In genomic region chr5:65106876-65107772, GRCm38 (mm10) we compare ENCODE assay signal across 8 mouse cellular contexts. TPM values are rescaled to one million over a fixed set of nuclear protein-coding genes. Genes with fewer than 3 reads are reported as not detected.
A peak's percentile ranks its signal among the peaks of the same experiment; 100 is the strongest.
DNase-seq lines count a peak whose midpoint lies in the region; ATAC-seq and TF ChIP-seq lines count a peak whose summit lies in the region.

Gene Klhl5 (plus strand): TSS chr5:65107539.

- H3K9me3 ChIP-seq in E14TG2a.4 (ENCODE audit: low read length), result no peaks in the 10 kb centered on the region
- H3K9me3 ChIP-seq in forebrain, embryonic 13.5 days (replicated peaks), result no peaks in the 10 kb centered on the region
- H3K9me3 ChIP-seq in heart, postnatal 0 days (replicated peaks; ENCODE audit: control insufficient read depth, low read length), result no peaks in the 10 kb centered on the region
- H3K9me3 ChIP-seq in liver, embryonic 15.5 days (replicated peaks), result no peaks in the 10 kb centered on the region
- no peaks in the 10 kb centered on the region for H3K9me3 ChIP-seq in neural tube, embryonic 11.5 days (ENCODE audit: control insufficient read depth, low read length)
- H3K9me3 ChIP-seq in stomach, postnatal 0 days (ENCODE audit: control insufficient read depth, low read length), result no peaks in the 10 kb centered on the region

- peak; percentile 93 for ATAC-seq in forebrain, embryonic 13.5 days
- peak; percentile 96 for ATAC-seq in heart, postnatal 0 days (ENCODE audit: insufficient read depth, low read depth)
- ATAC-seq in liver, embryonic 15.5 days (ENCODE audit: insufficient read depth), result peak; percentile 87
- ATAC-seq in neural tube, embryonic 11.5 days (ENCODE audit: insufficient read depth, low FRiP score, low TSS enrichment), result peak; percentile 87
- peak; percentile 94 for ATAC-seq in stomach, postnatal 0 days (ENCODE audit: low FRiP score, low TSS enrichment)

- H3K27ac ChIP-seq in forebrain, embryonic 13.5 days, result peak within 1 kb of the TSS; percentile 54
- peak within 1 kb of the TSS; percentile 90 for H3K27ac ChIP-seq in heart, postnatal 0 days (ENCODE audit: low read depth)
- peak within 1 kb of the TSS; percentile 79 for H3K27ac ChIP-seq in liver, embryonic 15.5 days (replicated peaks)
- peak within 1 kb of the TSS; percentile 69; the same call in 1 of the 2 replicates for H3K27ac ChIP-seq in neural tube, embryonic 11.5 days (ENCODE audit: low read depth, low read length)
- peak within 1 kb of the TSS; percentile 92 for H3K27ac ChIP-seq in stomach, postnatal 0 days (replicated peaks)

- peak; percentile 60 for DNase-seq in c-Kit-positive CD71-positive TER-119-positive erythroid progenitor cells, embryonic 14.5 days (ENCODE audit: low spot score)
- DNase-seq in heart, postnatal 0 days (ENCODE audit: low spot score), result peak; percentile 84
- peak; percentile 98 for DNase-seq in kidney, postnatal 4 days
- peak; percentile 92 for DNase-seq in neural tube, embryonic 11.5 days (ENCODE audit: low spot score)
- peak; percentile 94 for DNase-seq in stomach, postnatal 0 days (ENCODE audit: low spot score)

- peak within 1 kb of the TSS; percentile 80 for H3K4me2 ChIP-seq in forebrain, embryonic 13.5 days
- peak within 1 kb of the TSS; percentile 97 for H3K4me2 ChIP-seq in heart, postnatal 0 days (ENCODE audit: low read depth, low read length)
- H3K4me2 ChIP-seq in liver, embryonic 15.5 days, result peak within 1 kb of the TSS; percentile 91
- peak within 1 kb of the TSS; percentile 69 for H3K4me2 ChIP-seq in neural tube, embryonic 11.5 days (ENCODE audit: low read depth)
- H3K4me2 ChIP-seq in stomach, postnatal 0 days (replicated peaks; ENCODE audit: low read depth), result peak within 1 kb of the TSS; percentile 84

- no peak for TF ChIP-seq EP300 in heart, postnatal 0 days (IDR thresholded peaks at IDR 0.05; ENCODE audit: low read depth)
- TF ChIP-seq EP300 in stomach, postnatal 0 days (optimal IDR thresholded peaks at IDR 0.05), result no peak

- WGBS in forebrain, embryonic 13.5 days, result 6% methylated on average over 37 of the region's 56 CpGs
- 4% methylated on average over 41 of the region's 56 CpGs for WGBS in heart, postnatal 0 days
- 4% methylated on average over 46 of the region's 56 CpGs for WGBS in liver, embryonic 15.5 days (ENCODE audit: insufficient replicate concordance)
- whole genome bisulfite sequencing in neural tube, embryonic 11.5 days, result 5% methylated on average over 40 of the region's 56 CpGs
- 4% methylated on average over 46 of the region's 56 CpGs for WGBS in stomach, postnatal 0 days

- peaks cover 16% of the 10 kb centered on the region for H3K4me1 ChIP-seq in E14TG2a.4 (replicated peaks; ENCODE audit: low read depth, low read length)
- H3K4me1 ChIP-seq in forebrain, embryonic 13.5 days, result peaks cover 14% of the 10 kb centered on the region; the same call in 1 of the 2 replicates
- H3K4me1 ChIP-seq in heart, postnatal 0 days (ENCODE audit: control insufficient read depth, insufficient read depth), result peaks cover 7% of the 10 kb centered on the region
- H3K4me1 ChIP-seq in liver, embryonic 15.5 days (replicated peaks), result peaks cover 22% of the 10 kb centered on the region
- H3K4me1 ChIP-seq in neural tube, embryonic 11.5 days (ENCODE audit: control insufficient read depth, insufficient read depth, low read length), result 0 out of 2 replicates have a peak, but pooled peaks cover 3% of the 10 kb centered on the region
- no peaks in the 10 kb centered on the region for H3K4me1 ChIP-seq in stomach, postnatal 0 days (replicated peaks; ENCODE audit: control insufficient read depth, insufficient read depth)

- H3K4me3 ChIP-seq in E14TG2a.4 (replicated peaks; ENCODE audit: low read length), result peak within 1 kb of the TSS; percentile 83
- peak within 1 kb of the TSS; percentile 79 for H3K4me3 ChIP-seq in forebrain, embryonic 13.5 days
- peak within 1 kb of the TSS; percentile 98 for H3K4me3 ChIP-seq in heart, postnatal 0 days (ENCODE audit: low read depth, low read length)
- peak within 1 kb of the TSS; percentile 73 for H3K4me3 ChIP-seq in liver, embryonic 15.5 days (replicated peaks)
- H3K4me3 ChIP-seq in neural tube, embryonic 11.5 days (ENCODE audit: low read depth, low read length), result peak within 1 kb of the TSS; percentile 79
- peak within 1 kb of the TSS; percentile 92 for H3K4me3 ChIP-seq in stomach, postnatal 0 days (ENCODE audit: low read depth, low read length)

- no peak for TF ChIP-seq CTCF in E14TG2a.4 (conservative IDR thresholded peaks at IDR 0.05; ENCODE audit: low read length)
- TF ChIP-seq CTCF in heart, postnatal 0 days (IDR thresholded peaks at IDR 0.05; ENCODE audit: low read depth), result no peak
- TF ChIP-seq CTCF in stomach, postnatal 0 days (IDR thresholded peaks at IDR 0.05; ENCODE audit: low read depth), result peak; percentile 8; the same call in 1 of the 2 replicates

- H3K27me3 ChIP-seq in E14TG2a.4 (ENCODE audit: insufficient read depth, low read length), result peaks cover 9% of the 10 kb centered on the region
- no peaks in the 10 kb centered on the region for H3K27me3 ChIP-seq in forebrain, embryonic 13.5 days
- H3K27me3 ChIP-seq in heart, postnatal 0 days (ENCODE audit: control insufficient read depth, insufficient read depth, low read length), result no peaks in the 10 kb centered on the region
- no peaks in the 10 kb centered on the region; the same call in 1 of the 2 replicates for H3K27me3 ChIP-seq in liver, embryonic 15.5 days
- no peaks in the 10 kb centered on the region for H3K27me3 ChIP-seq in neural tube, embryonic 11.5 days (ENCODE audit: control insufficient read depth, insufficient read depth, low read length)
- H3K27me3 ChIP-seq in stomach, postnatal 0 days (ENCODE audit: control insufficient read depth, insufficient read depth, low read length), result no peaks in the 10 kb centered on the region

- peak within 1 kb of the TSS; percentile 82 for H3K9ac ChIP-seq in forebrain, embryonic 13.5 days
- peak within 1 kb of the TSS; percentile 96 for H3K9ac ChIP-seq in heart, postnatal 0 days (replicated peaks; ENCODE audit: low read depth, low read length)
- H3K9ac ChIP-seq in liver, embryonic 15.5 days, result peak within 1 kb of the TSS; percentile 71
- peak within 1 kb of the TSS; percentile 82 for H3K9ac ChIP-seq in neural tube, embryonic 11.5 days (ENCODE audit: low read length)
- H3K9ac ChIP-seq in stomach, postnatal 0 days (ENCODE audit: low read length), result peak within 1 kb of the TSS; percentile 95

- no peaks in the 10 kb centered on the region for H3K36me3 ChIP-seq in E14TG2a.4 (ENCODE audit: insufficient read depth, low read length)
- H3K36me3 ChIP-seq in forebrain, embryonic 13.5 days (ENCODE audit: poor library complexity, severe bottlenecking), result no peaks in the 10 kb centered on the region
- H3K36me3 ChIP-seq in heart, postnatal 0 days (replicated peaks; ENCODE audit: control insufficient read depth, insufficient read depth, low read length), result no peaks in the 10 kb centered on the region
- H3K36me3 ChIP-seq in liver, embryonic 15.5 days (replicated peaks), result no peaks in the 10 kb centered on the region
- no peaks in the 10 kb centered on the region for H3K36me3 ChIP-seq in neural tube, embryonic 11.5 days (ENCODE audit: control insufficient read depth, insufficient read depth, low read length)
- H3K36me3 ChIP-seq in stomach, postnatal 0 days (ENCODE audit: control insufficient read depth, insufficient read depth, low read length), result no peaks in the 10 kb centered on the region

RNA-seq across cellular contexts. Expression of gene Klhl5, which starts in this region (rescaled TPM):
- polyA plus RNA-seq in forebrain, embryonic 13.5 days (2015; fragmentation: Nextera tagmentation; extraction: Ambion mirVana), result 51.7 and 53.4 TPM in 2 replicates
- 7.9 and 10.0 TPM in 2 replicates for total RNA-seq in heart, postnatal 0 days (2014; rRNA removed; ENCODE audit: low replicate concordance)
- 9.7 and 10.1 TPM in 2 replicates for polyA plus RNA-seq in heart, postnatal 0 days (2015; fragmentation: Nextera tagmentation; extraction: Ambion mirVana)
- polyA plus RNA-seq in liver, embryonic 15.5 days (2015; fragmentation: Nextera tagmentation; extraction: Ambion mirVana), result 4.1 and 4.2 TPM in 2 replicates
- 24.6 and 26.9 TPM in 2 replicates for polyA plus RNA-seq in neural tube, embryonic 11.5 days (2014; fragmentation: Nextera tagmentation; extraction: Ambion mirVana)
- 13.8 and 14.9 TPM in 2 replicates for polyA plus RNA-seq in stomach, postnatal 0 days (2015; fragmentation: Nextera tagmentation; extraction: Ambion mirVana)

Comparison
In these comparisons a context has a peak if more than half of its experiments do, and no peak if none do; other contexts are left out.
1. Peak in every context shown above with its lines: DNase-seq, ATAC-seq, H3K4me3 ChIP-seq and H3K27ac ChIP-seq.